Mouse (Mus musculus) urinary bladder, adult 2 months (tissue): ENCODE data around the gene Rerg. TPM values are rescaled to one million over a fixed set of nuclear protein-coding genes. Genes with fewer than 3 reads are reported as not detected.
"Not testable (repeated sequence)": the region's sequence is repeated elsewhere in the genome, so short reads cannot be mapped to it uniquely, and the experiment has no call there.

ENCODE experiments used
- DNase-seq: peaks from one replicate; pipeline ENCODE4 v3.0.0; 2022; ENCODE audit warnings: low spot score
- polyA plus RNA-seq: library from polyadenylated mRNA; depleted of rRNA; stranded (reverse); fragments of >200 nt; gene quantifications from 2 replicates; pipeline ENCODE4 v1.2.3, GENCODE M21; 2012

Gene Rerg
- polyA plus RNA-seq, 1 experiment = 38.2 TPM

GRCm38 (mm10) chr6:137076225-137076624 lies 94.1 kb downstream of the Rerg start:
- DNase-seq = no peak

DNA sequence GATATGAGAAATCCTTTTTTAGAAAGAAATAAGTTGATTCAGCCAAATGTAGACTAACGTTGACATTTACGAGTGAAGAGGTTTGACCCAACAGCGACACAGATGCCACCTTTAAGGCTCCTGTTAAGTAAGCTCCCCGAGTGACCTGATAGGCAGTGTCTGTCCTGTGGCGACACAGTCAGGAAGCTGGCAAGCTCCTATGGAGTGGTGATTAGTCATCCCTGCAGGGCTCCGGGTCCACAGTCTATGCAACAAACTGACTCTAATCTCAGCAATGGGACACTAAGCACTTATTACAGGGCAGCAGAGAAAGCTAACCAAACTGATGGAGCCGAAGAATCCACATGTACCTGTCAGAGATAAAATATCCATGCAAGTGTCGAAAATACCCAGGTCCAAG lies 98.0 kb downstream of the Rerg start:
- DNase-seq = no peak

GRCm38 (mm10) chr6:137071466-137071865 lies 98.8 kb downstream of the Rerg start:
- DNase-seq = no peak

- DNase-seq = no peak
Observed at GRCm38 (mm10) chr6:137065506-137065905, 104.8 kb downstream of the Rerg start.

GRCm38 (mm10) chr6:137064786-137065185 lies 105.5 kb downstream of the Rerg start:
- DNase-seq = no peak

DNA sequence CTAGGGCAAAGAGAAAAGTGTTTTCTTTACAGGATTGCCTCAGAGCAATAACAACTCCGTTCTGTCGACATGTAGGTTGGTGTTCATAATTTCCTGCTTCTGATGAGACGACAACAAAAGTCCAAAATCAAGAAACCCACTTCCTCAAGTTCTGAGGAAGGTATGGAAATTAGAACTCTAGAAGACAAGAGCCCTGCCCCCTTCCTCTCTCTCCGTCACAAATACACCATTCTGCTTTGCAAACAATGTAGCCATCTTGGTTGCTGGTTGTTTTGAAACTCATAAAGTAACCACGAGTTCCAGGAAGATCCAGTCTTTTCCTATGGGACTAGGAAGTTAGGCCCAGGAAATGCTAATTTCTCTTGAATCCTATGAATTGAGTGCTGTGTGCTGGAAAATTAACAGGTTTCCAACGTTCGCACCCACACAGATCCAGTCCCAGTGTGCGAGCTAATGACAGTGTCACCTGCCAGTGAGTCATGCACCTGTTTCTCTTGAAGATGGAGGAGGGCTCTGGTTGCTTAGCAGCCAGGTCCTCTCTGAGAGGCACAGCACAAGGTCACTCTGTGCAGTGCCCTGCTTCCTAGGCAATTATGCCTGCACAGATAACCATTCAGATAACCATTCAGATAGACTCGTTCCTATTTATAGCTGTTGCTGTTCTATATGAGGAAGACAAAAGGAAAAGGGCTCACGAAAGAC lies 106.9 kb downstream of the Rerg start:
- DNase-seq = no peak

- no peak for DNase-seq
Observed at GRCm38 (mm10) chr6:137061880-137062531, 108.3 kb downstream of the Rerg start.

DNA sequence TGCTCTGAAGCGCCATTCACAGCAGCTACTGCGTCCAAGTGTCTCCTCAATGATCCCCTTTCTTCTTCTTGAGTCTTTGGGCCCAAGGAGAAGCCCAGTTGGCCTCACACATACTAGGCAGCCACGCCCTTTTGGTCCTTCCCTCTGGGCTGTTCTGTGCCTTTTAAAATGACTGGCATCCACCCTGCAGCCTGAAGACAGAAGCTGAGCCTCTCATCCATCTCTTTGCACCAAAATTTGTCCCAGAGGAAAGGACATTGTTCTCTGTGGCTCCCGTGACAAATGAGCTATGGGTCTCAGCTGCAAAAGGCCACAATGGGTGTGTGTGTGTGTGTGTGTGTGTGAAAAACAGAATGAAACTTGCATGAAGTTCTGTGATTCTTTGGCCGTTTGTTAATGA lies 109.7 kb downstream of the Rerg start:
- no peak for DNase-seq

DNA sequence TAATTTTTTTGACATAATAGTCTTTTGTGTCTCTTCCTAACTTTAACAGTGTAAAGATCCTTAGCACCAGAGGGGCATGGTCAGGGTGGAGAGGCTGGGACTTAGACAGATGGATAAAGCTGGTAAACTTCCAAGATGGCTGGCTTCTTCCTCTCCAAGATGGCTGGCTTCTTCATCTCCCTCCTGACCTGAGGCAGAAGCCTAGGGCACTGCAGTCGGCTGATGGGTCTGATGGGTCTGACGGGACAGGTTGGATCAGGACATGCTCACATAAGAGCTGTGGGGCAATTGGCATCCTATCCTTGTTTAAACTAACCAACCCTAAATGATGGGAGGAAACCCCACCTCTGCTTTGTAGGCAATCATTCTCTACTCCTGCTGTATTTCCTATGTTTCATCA lies 112.0 kb downstream of the Rerg start:
- DNase-seq = no peak

DNA sequence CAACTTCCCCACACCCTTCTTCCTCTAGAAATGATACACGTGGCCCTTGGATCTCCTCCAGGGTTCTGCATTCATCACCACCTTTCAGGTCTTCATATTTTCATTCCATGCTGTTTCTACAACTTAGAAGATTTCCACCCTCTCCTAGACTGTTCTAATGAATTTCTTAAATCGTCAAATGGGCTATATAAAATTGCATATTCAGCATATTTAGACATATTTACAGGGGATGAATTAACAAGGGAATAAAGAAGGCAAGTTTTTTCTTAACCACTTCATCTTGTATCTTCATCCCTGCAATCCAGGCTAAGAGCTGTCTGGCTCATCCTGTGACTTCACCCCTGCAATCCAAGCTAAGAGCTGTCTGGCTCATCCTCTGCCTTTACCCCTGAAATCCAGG lies 116.2 kb downstream of the Rerg start:
- DNase-seq = no peak

DNA sequence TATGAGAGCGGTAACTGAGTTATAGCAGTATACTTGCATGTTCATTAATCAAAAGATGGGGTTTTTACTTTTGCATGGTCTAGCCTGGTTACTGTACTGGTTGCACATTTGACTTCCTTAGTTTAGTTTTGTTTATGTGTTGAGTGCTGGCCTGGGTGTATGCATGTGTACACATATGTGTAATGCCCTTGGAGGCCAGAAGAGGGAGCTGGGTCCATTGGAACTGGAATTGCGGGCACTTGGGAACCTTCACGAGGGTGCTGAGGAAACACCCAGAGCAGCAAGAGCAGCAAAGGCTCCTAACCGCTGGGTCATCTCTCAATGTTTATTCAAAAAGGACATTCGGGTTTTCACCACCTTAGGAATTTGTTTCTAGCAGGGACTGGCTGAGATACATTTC lies 116.8 kb downstream of the Rerg start:
- DNase-seq = no peak

- DNase-seq = no peak
Observed at GRCm38 (mm10) chr6:137053006-137053405, 117.3 kb downstream of the Rerg start.

- no peak for DNase-seq
Observed at GRCm38 (mm10) chr6:137047036-137047435, 123.3 kb downstream of the Rerg start.

GRCm38 (mm10) chr6:137045011-137045504 lies 125.2 kb downstream of the Rerg start:
- DNase-seq = no peak

- DNase-seq = not testable (repeated sequence)
Observed at GRCm38 (mm10) chr6:137035611-137036395, 134.5 kb downstream of the Rerg start.

DNA sequence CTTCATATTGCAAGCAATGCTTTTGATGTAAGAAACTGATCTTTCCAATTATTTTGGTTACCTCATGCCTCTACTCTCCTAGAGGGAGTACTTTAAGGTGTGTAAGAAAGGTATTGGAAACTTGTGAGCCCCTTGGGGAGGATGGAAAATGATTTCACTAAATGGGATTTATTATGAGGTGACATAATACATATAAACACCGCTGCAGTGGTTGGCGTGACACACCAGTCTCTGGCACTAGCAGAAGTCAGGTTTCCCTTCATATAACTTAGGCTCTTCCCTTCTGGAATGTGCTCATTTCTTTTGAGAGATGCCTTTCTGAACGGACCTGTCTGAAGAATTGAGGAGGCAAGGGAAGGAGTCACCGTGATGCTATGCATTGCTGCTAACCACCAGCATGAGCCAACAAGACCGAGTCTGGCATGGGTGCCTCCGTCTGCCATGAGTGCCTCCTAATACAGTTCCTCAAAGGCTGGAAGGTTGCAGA lies 139.6 kb downstream of the Rerg start:
- no peak for DNase-seq

GRCm38 (mm10) chr6:137029931-137030610 lies 140.2 kb downstream of the Rerg start:
- no peak for DNase-seq

DNA sequence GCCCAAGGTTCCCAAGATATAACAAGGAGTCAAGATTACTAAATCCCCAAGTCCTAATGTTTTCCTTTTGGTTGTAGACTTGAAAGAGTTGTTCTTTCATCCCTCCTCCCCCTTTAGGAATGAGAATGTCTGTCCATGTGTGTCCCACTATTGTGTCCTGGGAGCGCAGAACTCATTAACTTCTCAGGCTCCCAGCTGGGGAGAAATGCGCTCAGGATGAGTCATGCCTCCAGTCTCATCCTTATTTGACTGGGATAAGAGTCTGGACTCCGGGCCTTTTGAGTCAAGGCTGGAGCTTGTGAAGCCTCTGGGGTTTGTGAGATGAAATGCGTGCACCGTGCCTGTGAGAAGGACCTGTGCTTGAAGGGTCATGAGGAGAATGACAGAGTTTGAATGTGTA lies 144.8 kb downstream of the Rerg start:
- no peak for DNase-seq

GRCm38 (mm10) chr6:137024541-137024940 lies 145.8 kb downstream of the Rerg start:
- DNase-seq = no peak

DNA sequence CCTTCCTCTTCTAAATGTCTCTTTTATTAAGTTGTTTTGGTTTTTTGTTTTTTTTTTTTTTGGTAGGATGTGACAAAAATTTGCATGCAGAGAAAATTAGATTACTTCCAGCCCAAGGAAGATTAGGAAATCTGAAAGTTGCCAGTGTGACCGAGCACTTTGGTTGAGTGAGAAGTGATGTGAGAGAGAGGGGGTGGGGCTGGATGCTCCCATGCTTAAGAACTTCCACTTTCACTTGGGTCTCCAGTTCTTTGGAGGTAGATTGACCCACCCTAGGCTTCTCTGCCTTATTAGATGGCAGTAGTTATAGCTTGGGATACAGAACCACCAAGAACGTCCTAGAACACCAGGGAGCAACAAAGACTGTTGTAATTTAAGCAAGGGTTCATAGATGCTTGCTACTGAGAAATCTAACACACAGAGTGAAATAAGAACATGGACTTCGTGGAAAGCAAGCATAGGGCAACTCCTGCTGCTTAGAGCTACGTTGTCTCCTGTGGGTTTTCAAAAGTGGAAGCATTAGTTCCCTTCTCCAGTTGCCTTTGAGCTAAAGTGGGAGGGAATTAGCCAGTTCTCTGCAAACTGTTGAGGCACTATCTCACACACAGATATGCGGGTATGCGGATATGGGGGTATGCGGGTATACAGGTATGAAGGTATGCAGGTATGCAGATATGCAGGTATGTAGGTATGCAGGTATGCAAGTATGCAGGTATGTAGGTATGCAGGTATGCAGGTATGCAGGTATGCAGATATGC lies 152.9 kb downstream of the Rerg start:
- DNase-seq = no peak

- DNase-seq = no peak
Observed at GRCm38 (mm10) chr6:137014346-137014745, 156.0 kb downstream of the Rerg start.
